Mouse (Mus musculus) adrenal gland (tissue): Measurements from ENCODE around the gene Cyb5d1.

Experiments used
- intact Hi-C: fragments of 180-260 bp; cut with DNase I; formaldehyde crosslinking; loops from one replicate; pipeline ENCODE4 v1.15.1; 2025

Cyb5d1 gene

GRCm38 (mm10) chr11:69366157-69366854 lies 29.1 kb downstream of the Cyb5d1 start:
- intact Hi-C loops, result no loop called here

- intact Hi-C loops, result no loop called here
Measured at GRCm38 (mm10) chr11:69365722-69366121, 29.7 kb downstream of the Cyb5d1 start.

- intact Hi-C loops, result no loop called here
Measured at GRCm38 (mm10) chr11:69364910-69365309, 30.5 kb downstream of the Cyb5d1 start.

GRCm38 (mm10) chr11:69364376-69364775 lies 31.1 kb downstream of the Cyb5d1 start:
- intact Hi-C loops, result no loop called here

DNA sequence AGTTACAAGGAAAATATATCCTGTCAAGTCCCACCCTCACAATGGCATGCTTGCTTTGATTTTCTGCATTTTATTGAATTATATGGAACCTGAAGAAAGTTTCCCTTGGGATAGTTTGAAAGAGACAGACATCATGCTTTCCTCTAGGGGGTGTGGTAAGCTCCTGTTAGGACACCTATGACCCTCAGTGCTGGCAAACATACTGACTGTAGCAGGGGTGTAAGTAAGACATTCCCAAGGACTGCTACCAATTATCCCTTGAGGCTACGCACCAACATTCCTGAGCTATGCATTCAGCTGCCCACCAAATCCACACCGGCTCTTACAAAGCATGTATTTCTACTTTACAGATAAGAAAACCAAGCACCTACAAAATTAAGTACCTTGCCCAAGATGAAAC lies 33.0 kb downstream of the Cyb5d1 start:
- intact Hi-C loops, result no loop called here

DNA sequence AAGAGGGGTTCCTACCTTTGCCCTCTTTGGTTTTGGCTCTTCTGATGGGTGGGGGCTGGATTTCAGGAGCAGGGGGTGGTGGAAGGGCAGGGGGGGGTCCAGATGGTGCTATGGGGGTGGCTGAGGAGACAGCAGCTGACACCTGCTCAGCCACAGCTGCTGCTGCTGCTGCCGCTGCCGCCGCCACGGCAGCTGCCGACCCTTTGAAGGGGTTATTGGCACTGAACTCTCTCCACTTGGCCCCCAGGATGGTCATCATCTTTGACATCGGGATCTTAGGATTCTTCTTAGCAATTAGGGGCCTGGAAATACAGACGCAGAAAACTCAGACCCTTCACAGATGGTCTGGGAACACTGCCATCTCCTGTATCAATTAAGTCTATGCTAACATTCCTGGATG lies 33.4 kb downstream of the Cyb5d1 start:
- intact Hi-C loops, result no loop called here

DNA sequence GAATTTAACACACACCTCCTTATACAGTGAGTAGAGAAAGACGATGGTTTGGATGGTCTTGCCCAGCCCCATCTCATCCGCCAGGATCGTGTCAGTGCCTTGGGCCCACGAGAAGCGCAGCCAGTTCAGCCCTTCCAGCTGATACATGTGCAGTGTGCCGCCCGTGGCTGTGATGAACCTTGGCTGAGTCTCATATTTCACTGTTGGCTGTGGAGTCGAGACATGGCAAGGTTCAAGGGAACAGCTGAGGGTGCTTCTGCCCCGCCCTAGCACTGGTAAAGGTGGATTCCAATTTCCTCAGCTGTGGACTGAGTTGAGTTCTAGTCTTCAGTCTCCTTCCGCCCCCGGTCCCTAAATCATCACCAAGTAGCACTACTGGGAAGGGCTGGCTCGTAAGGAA lies 37.7 kb downstream of the Cyb5d1 start:
- intact Hi-C loops, result no loop called here

- intact Hi-C loops, result no loop called here
Measured at GRCm38 (mm10) chr11:69356544-69356943, 38.9 kb downstream of the Cyb5d1 start.

GRCm38 (mm10) chr11:69346441-69346840 lies 49.0 kb downstream of the Cyb5d1 start:
- intact Hi-C loops, result no loop called here
